In the genomic region with DNA sequence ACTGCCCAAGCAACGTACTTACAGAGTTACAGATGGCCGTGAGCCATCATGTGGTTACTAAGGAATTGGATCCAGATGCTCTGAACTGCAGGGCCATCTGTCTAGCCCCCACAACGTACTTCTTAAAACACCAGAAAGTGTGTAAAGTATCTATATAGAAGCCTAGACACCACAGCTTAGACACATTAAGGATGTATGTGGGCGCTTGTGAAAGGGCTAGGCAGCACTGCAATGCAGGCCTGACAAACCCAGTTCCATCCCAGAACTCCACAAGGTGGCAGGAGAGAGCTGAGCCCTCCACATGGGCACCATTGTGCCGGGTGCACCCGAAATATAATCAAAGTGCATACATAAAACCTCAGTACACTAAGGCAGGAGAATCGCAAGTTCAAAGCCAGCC, we compare ENCODE assay signal across 9 mouse cellular contexts. TPM values are rescaled to one million over a fixed set of nuclear protein-coding genes. Genes with fewer than 3 reads are reported as not detected.
A peak's percentile ranks its signal among the peaks of the same experiment; 100 is the strongest.
DNase-seq lines count a peak whose midpoint lies in the region; ATAC-seq and TF ChIP-seq lines count a peak whose summit lies in the region.
"Had no signal": no experiment of that assay in that cellular context is flagged by ENCODE, and none has a peak within 500 bp of the region (broad histone marks: within the 10 kb centered on the region; RNA-seq: fewer than 3 reads in every experiment).

No protein-coding gene starts in this region.

- WGBS in liver, embryonic 11.5 days, result 61% methylated on average over 7 of the region's 7 CpGs
- 49% methylated on average over 7 of the region's 7 CpGs for WGBS in neural tube, embryonic 13.5 days

- no peaks in the 10 kb centered on the region for H3K27me3 ChIP-seq in MEL (ENCODE audit: control insufficient read depth in 1 of 2, insufficient read depth in 2 of 2, low read length in 2 of 2)
- H3K27me3 ChIP-seq in liver, embryonic 11.5 days (replicated peaks; ENCODE audit: control insufficient read depth, insufficient read depth, low read length), result no peaks in the 10 kb centered on the region
- H3K27me3 ChIP-seq in neural tube, embryonic 13.5 days, result no peaks in the 10 kb centered on the region
- H3K27me3 ChIP-seq: lung, embryonic 15.5 days had no signal

- H3K36me3 ChIP-seq in MEL (ENCODE audit: control insufficient read depth in 1 of 2, insufficient read depth in 2 of 2, low read length in 2 of 2), result peaks cover 0 to 5% of the 10 kb centered on the region in 2 experiments; a peak in 2 of 4 replicates
- peaks cover 2% of the 10 kb centered on the region; the same call in 1 of the 2 replicates for H3K36me3 ChIP-seq in liver, embryonic 11.5 days (ENCODE audit: control insufficient read depth, insufficient read depth, low read length)
- H3K36me3 ChIP-seq in neural tube, embryonic 13.5 days, result peaks cover 21% of the 10 kb centered on the region

- peak; percentile 58 to 68 (median 66) for TF ChIP-seq CTCF in MEL (IDR thresholded peaks at IDR 0.05 in 2 of 3, conservative IDR thresholded peaks at IDR 0.05 in 1 of 3; ENCODE audit: control insufficient read depth in 1 of 3, insufficient read depth in 1 of 3, low read depth in 2 of 3, low read length in 3 of 3, poor library complexity in 1 of 3, severe bottlenecking in 1 of 3)

- TF ChIP-seq POLR2A in MEL (IDR thresholded peaks at IDR 0.05; ENCODE audit: control insufficient read depth in 1 of 2, insufficient read depth in 1 of 2, low read depth in 1 of 2, low read length in 2 of 2, poor library complexity in 1 of 2), result no peak

- no peaks in the 10 kb centered on the region for H3K79me2 ChIP-seq in MEL (ENCODE audit: control insufficient read depth, insufficient read depth, low read length, poor library complexity)

- H3K9ac ChIP-seq in MEL (ENCODE audit: control insufficient read depth, low read depth, low read length, poor library complexity, severe bottlenecking), result no peak overlapping the region
- H3K9ac ChIP-seq in liver, embryonic 11.5 days (ENCODE audit: low read depth, low read length), result no peak overlapping the region
- no peak overlapping the region for H3K9ac ChIP-seq in neural tube, embryonic 13.5 days
- H3K9ac ChIP-seq: lung, embryonic 15.5 days had no signal

- H3K4me1 ChIP-seq in MEL (ENCODE audit: control insufficient read depth in 1 of 2, insufficient read depth in 2 of 2, low read length in 2 of 2), result no peaks in the 10 kb centered on the region
- H3K4me1 ChIP-seq in liver, embryonic 11.5 days (replicated peaks; ENCODE audit: control insufficient read depth, insufficient read depth, low read length), result no peaks in the 10 kb centered on the region
- H3K4me1 ChIP-seq in neural tube, embryonic 13.5 days (replicated peaks), result no peaks in the 10 kb centered on the region
- H3K4me1 ChIP-seq: lung, embryonic 15.5 days had no signal

- TF ChIP-seq RAD21 in MEL (IDR thresholded peaks at IDR 0.05; ENCODE audit: low read depth, low read length), result peak; percentile 49

- no peaks in the 10 kb centered on the region for H3K9me3 ChIP-seq in MEL (replicated peaks; ENCODE audit: insufficient read depth, low read length)
- no peaks in the 10 kb centered on the region for H3K9me3 ChIP-seq in liver, embryonic 11.5 days (ENCODE audit: control insufficient read depth, low read length)
- no peaks in the 10 kb centered on the region for H3K9me3 ChIP-seq in neural tube, embryonic 13.5 days
- H3K9me3 ChIP-seq: lung, embryonic 15.5 days had no signal

- ATAC-seq in liver, embryonic 11.5 days (replicated peaks; ENCODE audit: low FRiP score), result peak; percentile 57; the same call in 1 of the 2 replicates
- peak; percentile 40; the same call in 1 of the 2 replicates for ATAC-seq in neural tube, embryonic 13.5 days (ENCODE audit: low read depth)

- no peak overlapping the region for H3K27ac ChIP-seq in MEL (ENCODE audit: control insufficient read depth, low read depth, low read length)
- no peak overlapping the region for H3K27ac ChIP-seq in liver, embryonic 11.5 days (ENCODE audit: low read depth, low read length)
- no peak overlapping the region for H3K27ac ChIP-seq in neural tube, embryonic 13.5 days (replicated peaks)
- H3K27ac ChIP-seq: lung, embryonic 15.5 days had no signal

- DNase-seq in A20 (ENCODE audit: low read depth, low spot score) (peak; percentile 50), MEL (ENCODE audit: low read depth, low spot score) (peak; percentile 54)
- DNase-seq in cerebellum, postnatal 14 days, result peak; percentile 68 to 75
- DNase-seq in frontal cortex, postnatal 36 days (ENCODE audit: low spot score in 2 of 2), result peak; percentile 76 to 94
- peak; percentile 56 to 66 for DNase-seq in kidney, postnatal 25 days
- no peak for DNase-seq in liver, embryonic 11.5 days (ENCODE audit: low spot score)
- DNase-seq in urinary bladder, postnatal 36 days (ENCODE audit: low spot score in 2 of 2), result peak; percentile 36 to 47

- no peak overlapping the region for H3K4me2 ChIP-seq in liver, embryonic 11.5 days
- no peak overlapping the region for H3K4me2 ChIP-seq in neural tube, embryonic 13.5 days
- H3K4me2 ChIP-seq: lung, embryonic 15.5 days had no signal

- no peak for TF ChIP-seq EP300 in MEL (IDR thresholded peaks at IDR 0.05; ENCODE audit: low read depth in 1 of 2, low read length in 2 of 2)

- no peak overlapping the region for H3K4me3 ChIP-seq in MEL (ENCODE audit: control insufficient read depth in 1 of 2, insufficient read depth in 1 of 2, low read depth in 2 of 2, low read length in 2 of 2)
- no peak overlapping the region for H3K4me3 ChIP-seq in liver, embryonic 11.5 days (ENCODE audit: low read depth, low read length)
- H3K4me3 ChIP-seq in neural tube, embryonic 13.5 days, result no peak overlapping the region
- H3K4me3 ChIP-seq: lung, embryonic 15.5 days had no signal

TF ChIP-seq in MEL, 35 proteins besides CTCF, POLR2A, EP300 and RAD21:
- TF ChIP-seq GATA1 (IDR thresholded peaks at IDR 0.05; ENCODE audit: low read depth, low read length) (no peak), UBTF (IDR thresholded peaks at IDR 0.05; ENCODE audit: borderline replicate concordance, insufficient read depth, low read depth, low read length) (no peak), USF2 (IDR thresholded peaks at IDR 0.05; ENCODE audit: borderline replicate concordance in 1 of 2, insufficient read depth in 1 of 2, low read depth in 1 of 2, low read length in 2 of 2) (no peak), ELF1 (IDR thresholded peaks at IDR 0.05; ENCODE audit: low read depth, low read length) (no peak), KAT2A (conservative IDR thresholded peaks at IDR 0.05; ENCODE audit: low read depth, low read length) (no peak), MAZ (IDR thresholded peaks at IDR 0.05; ENCODE audit: low read depth, low read length) (no peak), POLR2AphosphoS5 (IDR thresholded peaks at IDR 0.05; ENCODE audit: borderline replicate concordance, low read depth, low read length) (no peak), GABPA (IDR thresholded peaks at IDR 0.05; ENCODE audit: low read depth, low read length) (no peak), ZC3H11A (IDR thresholded peaks at IDR 0.05; ENCODE audit: low read depth, low read length) (peak; percentile 24; the same call in 1 of the 2 replicates), POLR2AphosphoS2 (IDR thresholded peaks at IDR 0.05; ENCODE audit: low read length) (no peak), BHLHE40 (IDR thresholded peaks at IDR 0.05; ENCODE audit: borderline replicate concordance, low read depth, low read length) (no peak), NELFE (IDR thresholded peaks at IDR 0.05; ENCODE audit: low read depth, low read length) (no peak), MAX (IDR thresholded peaks at IDR 0.05; ENCODE audit: low read length) (peak; percentile 24; the same call in 1 of the 2 replicates), SMC3 (IDR thresholded peaks at IDR 0.05; ENCODE audit: low read depth, low read length) (peak; percentile 64)

RNA-seq across cellular contexts. Expression of a gene that starts 37.2 kb away (rescaled TPM):
- 14.8 and 22.2 TPM in 2 replicates for total RNA-seq in MEL (2012; rRNA removed)
- polyA plus RNA-seq in MEL (2012; ENCODE audit: insufficient read depth in 1 of 2, insufficient read length in 2 of 2, low read depth in 1 of 2, low replicate concordance in 2 of 2, missing spikeins in 1 of 2), result 10 to 100 TPM; 29.9 to 61.4 TPM
- polyA plus RNA-seq in liver, embryonic 11.5 days (2014; fragmentation: Nextera tagmentation; extraction: Ambion mirVana), result 41.5 and 49.1 TPM in 2 replicates
- 63.2 and 75.3 TPM in 2 replicates for polyA plus RNA-seq in neural tube, embryonic 13.5 days (2015; fragmentation: Nextera tagmentation; extraction: Ambion mirVana)

RNA-seq across cellular contexts. Expression of a gene that starts 54.6 kb away (rescaled TPM):
- total RNA-seq in MEL (2012; rRNA removed), result not detected in 2 replicates
- not detected for polyA plus RNA-seq in MEL (2012; ENCODE audit: insufficient read depth in 1 of 2, insufficient read length in 2 of 2, low read depth in 1 of 2, low replicate concordance in 2 of 2, missing spikeins in 1 of 2)
- 1.7 and 2.3 TPM in 2 replicates for polyA plus RNA-seq in liver, embryonic 11.5 days (2014; fragmentation: Nextera tagmentation; extraction: Ambion mirVana)
- polyA plus RNA-seq in neural tube, embryonic 13.5 days (2015; fragmentation: Nextera tagmentation; extraction: Ambion mirVana), result 4.4 and 4.5 TPM in 2 replicates
